Mouse (Mus musculus) layer of hippocampus, adult 11-12 months (tissue): ENCODE measurements around the gene Nos1ap.
A peak's percentile ranks its signal among the peaks of the same experiment; 100 is the strongest.

ENCODE experiments used
- DNase-seq: peaks from one replicate; pipeline ENCODE4 v3.0.0; 2022; ENCODE audit warnings: low spot score

Nos1ap gene

DNA sequence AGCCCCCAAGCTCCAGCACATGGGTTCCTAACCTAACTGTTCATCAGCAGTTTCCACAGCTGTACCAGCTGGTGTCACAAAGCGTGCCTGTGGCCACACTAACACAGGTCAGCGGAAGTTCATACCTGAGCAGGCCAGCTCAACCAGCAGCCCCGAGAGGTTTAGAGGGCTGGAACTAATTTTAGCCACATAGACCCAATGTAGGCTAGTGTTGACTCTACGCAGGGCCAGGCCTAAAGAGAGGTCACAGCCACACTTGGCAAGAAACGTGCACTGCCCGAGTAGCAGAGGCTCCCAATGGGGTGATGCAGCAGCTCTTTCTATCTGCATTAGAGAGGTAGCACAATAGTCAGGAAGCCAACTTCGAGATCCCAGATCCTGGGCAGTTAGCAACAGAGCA is 88.1 kb downstream of the Nos1ap start:
- DNase-seq, result no peak

DNA sequence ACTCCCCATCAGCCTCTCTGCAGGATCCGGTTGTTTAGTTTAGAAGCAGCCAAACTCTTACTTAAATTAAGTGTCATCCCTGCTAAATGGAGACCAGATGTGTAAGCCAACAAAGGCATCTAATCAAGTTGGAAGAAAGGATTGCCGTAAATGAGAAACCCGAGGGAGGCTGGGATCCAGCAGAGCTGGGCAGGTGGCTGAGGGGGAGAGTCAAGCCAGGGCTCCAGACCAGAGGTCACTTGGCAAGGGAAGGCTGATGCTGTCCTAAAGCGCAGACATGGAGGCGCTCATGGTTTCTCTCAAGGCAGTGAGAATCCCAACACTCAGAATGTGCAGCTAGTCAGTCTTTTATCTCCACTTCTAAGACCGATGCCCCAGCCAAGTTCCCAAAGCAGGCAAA is 89.8 kb downstream of the Nos1ap start:
- no peak for DNase-seq

DNA sequence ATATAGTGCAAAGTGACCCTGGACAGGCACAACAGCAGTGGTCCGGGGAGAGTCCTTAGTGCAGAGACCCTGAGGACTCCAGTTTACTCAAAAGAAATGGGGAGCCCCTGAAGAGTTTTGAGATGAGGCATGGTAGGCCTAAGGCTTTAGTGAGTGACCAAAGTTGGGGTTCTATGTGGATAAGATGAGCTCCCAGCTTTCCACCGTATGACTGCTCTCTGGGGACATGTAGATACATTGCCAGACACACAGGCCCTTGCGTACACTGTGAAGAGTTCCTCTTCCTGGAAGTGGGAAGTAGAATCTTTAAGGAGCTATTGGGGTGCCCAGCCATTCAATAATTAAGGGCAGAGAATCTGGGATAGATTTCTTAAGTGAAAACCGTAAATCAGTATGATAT is 90.2 kb downstream of the Nos1ap start:
- no peak for DNase-seq

DNA sequence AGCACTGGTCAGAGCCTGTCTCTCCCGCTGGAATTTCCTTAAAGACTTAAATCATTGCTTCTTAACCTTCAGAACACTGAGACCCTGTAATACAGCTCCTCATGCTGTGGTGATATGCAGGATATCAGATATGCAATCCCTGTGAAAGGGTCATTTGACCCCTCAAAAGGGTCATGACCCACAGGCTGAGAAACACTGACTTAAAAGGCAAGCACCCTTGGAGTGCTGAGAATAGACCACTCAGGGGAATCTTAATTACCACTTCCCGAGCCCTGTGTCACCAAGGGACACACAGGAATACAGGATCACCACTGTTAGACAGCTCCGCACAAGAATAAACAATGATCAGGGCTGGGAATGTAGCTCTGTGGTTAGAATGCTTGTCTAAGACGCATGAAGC is 91.0 kb downstream of the Nos1ap start:
- DNase-seq, result no peak

DNA sequence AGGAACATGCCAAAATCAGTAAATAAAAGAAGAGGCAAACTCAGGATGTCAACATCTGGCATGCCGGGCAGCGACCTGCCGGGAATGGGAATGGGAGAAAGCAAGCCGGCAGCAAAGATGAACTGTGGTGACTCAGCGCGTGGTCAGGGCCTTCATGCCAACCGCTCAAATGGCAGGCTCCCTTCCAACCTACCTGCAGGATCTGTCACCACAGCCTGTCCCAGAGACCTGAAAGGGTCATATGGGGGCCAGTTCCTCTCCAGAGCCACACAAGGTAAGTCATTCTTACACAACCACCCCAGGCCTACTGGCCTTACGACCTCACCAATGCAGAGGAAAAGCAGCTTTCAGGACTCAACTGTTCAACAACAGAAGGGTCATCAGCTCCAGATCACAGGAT is 93.4 kb downstream of the Nos1ap start:
- DNase-seq, result no peak

DNA sequence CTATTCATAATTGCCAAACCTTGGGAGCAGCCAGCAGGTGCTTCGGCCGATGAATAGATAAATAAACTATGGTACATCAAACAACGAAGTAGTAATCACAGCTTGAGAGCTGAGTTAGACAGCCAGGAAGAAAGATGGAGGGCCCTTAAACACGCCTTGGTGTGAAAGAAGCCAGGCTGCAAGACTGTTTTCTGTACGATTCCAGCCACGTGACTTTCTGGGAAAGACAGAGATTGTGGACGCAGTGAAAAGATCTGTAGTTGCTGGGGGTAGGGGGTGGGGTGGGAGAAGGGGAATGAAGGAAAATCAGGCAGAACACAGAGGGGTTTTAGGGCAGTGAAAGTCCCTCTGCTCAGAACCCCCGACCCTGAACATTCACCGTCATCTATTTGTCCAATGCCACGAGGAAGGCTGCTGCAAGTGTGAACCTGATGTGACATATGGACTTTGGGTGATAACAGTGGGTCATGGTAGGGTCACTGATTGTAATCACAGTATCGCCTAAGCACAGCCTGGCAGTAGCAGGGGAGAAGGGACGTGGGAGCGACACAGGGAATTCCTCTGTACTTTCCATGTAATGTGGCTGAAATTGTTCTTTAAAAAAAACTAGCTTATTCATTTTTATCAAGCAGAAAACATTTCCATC is 94.0 kb downstream of the Nos1ap start:
- DNase-seq, result no peak

DNA sequence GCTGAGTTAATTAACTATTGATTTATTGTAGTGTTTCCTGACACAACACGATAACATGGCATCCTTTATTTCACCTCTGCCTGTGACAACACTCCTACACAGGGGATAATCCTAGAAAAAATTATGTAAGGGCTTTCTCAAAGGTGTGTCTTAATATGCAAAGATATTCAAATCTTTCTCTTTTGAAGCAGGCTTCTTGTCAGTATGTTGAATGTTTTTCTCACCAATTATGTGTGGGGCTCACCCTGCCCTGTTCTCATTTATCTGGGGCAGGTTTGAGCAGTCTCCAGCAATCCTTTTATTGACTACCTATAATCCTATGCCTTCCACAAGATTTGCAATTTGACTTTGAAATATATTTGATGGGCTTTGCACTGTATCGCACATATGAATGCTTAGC is 97.1 kb downstream of the Nos1ap start:
- no peak for DNase-seq

DNA sequence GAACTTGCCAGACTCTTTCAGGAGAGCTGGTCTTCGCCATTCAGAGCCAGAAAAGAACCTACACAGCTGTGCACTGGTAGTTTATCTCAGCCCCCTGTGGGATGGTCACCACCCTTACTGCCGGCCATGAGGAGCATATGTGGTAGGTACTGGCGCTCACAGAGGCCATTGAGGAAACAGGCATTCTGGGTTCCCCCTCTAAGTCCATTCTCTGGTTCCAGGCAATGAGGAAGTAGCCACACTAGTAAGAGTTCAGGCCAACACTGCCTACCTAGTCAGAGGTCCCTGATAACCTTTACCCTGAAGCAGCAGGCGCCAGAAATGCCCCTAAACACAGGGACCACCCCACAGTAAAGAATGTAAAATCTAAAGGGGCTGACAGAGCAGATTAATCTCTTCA is 97.6 kb downstream of the Nos1ap start:
- DNase-seq, result no peak

DNA sequence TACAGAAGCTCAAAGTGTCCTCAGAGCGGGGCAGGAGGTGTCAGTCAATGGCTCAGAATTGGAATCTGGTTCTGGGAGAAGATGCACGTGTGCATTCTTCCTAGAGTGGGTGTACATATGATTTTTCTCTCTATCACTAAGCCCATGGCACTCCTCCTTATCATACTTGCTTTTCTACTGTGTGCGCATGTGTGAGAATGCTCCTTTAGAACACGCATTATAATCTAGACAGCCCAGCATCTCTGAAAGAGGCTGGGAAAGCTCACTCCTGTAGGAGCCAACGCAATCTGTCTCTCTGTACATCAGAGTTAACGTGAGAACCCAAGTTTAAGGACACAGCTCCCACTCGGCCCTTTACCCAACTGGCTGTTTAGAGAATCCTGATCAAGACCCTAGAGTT is 99.7 kb downstream of the Nos1ap start:
- no peak for DNase-seq

DNA sequence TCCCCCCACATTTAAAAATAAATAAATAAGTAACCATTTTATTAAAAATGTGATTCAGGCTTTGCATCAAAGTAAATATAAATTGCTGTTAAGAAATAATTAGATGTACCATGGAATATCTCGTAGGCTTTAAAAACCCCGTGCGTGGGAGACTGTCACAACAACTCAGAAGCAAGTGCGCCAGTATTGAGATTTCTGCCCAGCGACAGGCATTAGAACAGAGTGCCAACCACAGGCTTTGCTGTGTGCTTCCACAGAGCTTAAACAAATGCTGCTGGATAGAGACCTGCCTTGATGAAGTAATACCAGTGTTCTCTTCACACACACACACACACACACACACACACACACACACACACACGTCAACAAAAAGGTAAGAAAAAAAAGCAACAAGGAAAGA is 100.2 kb downstream of the Nos1ap start:
- DNase-seq, result peak; percentile 58

DNA sequence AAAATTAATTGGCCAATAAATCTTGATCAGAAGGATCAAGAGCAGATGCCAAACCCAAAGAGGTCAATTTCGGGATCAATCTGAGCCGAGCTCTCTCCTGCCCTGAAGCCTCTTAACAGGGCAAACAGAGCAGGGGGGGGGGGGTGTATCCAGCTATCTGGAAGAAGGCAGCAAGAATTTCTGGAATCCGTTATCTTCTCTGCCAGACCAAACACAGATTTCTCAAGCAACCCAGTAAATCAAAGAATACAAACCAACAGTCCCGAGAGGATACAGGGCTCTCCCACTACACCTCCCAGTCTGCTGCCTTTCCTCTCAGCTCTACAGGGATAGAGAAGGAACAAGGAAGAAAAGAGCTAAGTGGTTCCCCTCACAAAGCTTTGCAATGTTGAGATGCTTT is 104.5 kb downstream of the Nos1ap start:
- DNase-seq, result no peak

DNA sequence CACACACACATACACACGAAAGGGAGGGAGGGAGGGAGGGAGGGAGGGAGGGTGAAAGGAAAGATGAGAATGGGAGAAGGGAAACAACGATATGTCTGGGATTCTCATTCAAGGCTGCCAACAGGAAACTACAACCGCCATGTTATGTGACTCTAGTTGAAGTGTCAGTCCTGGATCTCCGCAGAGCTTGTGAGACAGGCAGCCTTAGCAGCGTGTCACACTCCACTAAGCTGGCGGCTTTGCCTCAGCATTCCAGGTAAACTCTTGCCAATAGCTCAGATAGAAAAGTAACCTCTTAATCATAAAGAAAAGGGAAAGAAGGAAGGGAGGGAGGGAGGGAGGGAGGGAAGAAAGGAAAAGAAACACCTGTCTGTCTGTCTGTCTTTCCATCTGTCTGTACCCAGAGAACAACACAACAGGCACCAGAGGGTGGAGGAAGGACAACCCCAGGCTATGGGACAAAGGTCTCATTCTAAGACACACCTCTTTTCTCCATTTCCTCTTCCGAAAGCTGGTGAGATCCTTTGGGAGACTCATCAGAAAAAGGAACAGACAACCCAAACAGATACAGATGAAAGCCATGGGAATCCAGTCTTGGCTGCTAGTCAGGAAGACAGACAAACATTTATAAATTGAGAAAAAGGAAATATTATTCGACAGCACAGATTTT is 107.3 kb downstream of the Nos1ap start:
- DNase-seq, result no peak

DNA sequence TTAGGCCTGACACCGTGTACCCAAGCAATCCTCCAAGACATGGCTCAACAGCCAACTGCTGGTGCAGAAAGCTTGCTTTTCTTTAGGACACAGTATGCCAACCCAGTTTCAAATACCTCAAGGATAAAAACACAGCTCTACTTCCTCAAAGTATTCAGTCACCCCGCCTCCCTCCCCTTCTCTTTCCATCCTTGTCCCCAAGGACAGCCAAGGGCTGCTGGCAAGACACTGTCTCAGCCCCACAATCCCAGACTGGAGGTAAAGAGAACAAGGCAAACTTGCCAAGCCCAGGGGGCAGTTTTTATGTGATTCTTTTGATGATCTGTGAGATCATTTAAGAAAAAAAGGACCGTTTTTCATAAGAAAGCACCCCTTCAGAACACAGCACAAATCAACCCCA is 108.6 kb downstream of the Nos1ap start:
- no peak for DNase-seq

DNA sequence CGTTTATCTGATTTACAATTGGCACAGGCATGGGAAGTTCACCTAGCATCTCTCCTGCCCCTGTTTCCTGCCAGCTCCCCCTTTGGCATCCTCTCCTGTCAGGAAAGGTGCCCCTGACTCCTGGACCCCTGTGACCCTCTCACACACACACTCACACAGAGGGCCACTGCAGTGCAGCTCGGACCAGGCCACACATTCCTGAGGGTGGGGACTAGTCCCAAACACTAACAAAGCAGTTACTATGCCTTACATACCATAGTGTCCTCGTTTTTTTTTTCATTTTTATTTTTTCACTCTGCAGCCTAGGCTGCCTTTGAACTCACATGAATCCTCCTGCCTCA is 110.2 kb downstream of the Nos1ap start:
- DNase-seq, result no peak

DNA sequence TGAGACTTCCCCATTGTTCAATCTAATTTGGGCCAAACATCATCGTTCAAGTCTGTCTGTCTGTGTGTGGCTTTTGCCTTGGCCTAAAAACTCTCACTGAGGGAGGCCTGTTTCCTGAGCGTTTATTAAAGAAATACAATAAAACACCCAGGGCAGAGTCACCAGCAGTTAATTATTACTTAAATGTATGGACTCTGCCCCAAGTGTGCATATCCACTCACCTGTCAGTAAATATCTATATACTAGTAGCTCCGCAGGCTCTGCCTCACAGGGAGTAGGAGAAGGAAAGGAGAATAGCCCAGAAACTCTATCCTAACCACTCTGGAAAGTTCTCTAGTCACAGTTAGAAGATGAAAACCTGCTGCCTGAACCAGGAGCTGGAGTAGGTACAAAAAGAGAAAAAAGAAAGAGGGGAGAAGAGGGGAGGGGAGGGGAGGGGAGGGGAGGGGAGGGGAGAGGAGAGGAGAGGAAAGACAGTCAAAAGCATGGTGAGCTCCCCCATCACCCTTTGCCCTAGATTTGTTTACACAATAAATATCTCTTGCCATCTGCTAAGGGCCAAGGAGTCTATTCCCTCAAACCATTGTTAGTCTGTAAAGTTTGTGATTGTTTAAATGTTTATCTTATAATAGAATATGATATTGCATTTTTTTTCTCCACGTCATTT is 110.7 kb downstream of the Nos1ap start:
- DNase-seq, result no peak

DNA sequence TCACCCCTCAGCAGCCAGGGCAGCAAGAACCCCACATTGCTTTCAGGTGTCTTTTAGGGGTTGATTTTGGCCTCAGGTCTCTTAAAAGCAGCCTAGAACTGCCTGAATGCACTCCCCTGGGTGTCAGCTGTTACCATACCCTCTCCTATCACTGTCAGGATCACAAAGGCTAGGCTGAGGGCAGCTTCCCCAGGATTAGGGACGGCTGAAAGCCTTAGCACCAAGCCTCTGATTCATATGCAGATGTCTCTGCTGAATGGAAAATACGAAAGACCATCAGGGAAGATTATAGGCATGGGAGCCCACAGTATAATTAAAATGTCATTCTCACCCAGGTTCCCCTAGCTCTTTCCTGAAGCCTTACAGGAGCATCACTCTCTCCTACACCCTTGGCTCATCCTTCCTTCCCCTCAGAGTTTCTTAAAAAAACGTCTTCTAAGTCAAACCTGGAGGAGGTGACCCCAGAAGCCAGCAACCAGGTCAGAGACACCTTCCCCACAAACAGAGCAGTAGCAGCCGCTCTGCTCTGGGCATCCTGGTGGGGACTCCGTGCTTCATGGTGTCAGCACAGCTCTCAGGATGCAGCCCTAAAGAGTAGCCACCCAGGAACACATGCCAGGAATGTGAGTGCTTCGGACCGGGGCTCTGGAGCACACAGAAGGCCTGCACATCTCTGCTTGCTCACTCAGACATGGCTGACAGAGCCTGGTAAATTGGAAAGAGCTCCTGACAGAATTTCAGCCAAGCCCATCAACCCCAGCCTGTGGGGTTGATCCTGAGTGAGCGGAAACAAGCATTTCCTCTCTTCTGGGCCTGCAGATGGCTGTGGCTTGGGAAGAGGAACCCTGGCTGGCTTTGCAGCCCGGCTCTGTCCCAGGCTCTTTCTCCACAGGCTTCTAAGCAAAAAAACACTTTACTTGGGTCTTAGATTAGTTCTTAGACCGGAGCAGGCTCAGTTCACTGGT is 111.7 kb downstream of the Nos1ap start:
- DNase-seq, result peak; percentile 36

DNA sequence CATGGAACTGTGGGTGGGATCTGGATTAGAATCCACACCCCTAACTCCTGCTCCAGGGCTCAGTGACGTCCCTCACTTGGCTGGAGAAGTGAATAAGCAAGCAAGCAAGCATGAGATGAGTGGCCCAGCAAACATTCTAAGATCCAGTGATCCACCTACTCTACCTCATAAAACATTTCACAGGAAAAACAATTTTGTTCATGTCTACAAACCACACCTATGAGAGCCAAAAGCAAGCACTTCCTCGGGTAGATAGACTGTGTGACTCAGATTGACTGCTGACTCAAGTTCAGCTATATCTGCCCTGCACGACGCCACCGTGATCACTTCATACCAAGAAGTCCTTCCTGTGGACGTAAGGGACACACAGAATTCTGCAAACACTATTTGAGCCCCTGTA is 116.2 kb downstream of the Nos1ap start:
- no peak for DNase-seq

DNA sequence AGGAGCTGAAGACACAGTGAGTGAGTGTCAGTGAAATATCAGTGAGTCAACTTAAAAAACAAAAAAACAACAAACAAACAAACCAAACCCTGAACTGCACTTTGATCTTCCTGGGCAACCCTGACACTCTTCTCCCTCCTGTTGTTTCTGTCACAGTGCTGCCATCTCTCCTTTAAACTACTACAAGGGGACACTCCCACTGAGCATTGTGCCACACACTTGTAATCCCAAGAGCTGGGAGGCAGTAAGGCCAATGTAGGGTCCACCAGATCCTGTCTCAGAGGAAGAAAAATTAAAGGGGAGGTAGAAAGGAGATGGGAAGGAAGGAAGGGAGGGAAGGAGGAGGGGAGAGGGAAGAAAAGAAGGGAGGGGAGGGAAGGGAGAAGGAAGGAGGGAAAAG is 116.8 kb downstream of the Nos1ap start:
- no peak for DNase-seq

DNA sequence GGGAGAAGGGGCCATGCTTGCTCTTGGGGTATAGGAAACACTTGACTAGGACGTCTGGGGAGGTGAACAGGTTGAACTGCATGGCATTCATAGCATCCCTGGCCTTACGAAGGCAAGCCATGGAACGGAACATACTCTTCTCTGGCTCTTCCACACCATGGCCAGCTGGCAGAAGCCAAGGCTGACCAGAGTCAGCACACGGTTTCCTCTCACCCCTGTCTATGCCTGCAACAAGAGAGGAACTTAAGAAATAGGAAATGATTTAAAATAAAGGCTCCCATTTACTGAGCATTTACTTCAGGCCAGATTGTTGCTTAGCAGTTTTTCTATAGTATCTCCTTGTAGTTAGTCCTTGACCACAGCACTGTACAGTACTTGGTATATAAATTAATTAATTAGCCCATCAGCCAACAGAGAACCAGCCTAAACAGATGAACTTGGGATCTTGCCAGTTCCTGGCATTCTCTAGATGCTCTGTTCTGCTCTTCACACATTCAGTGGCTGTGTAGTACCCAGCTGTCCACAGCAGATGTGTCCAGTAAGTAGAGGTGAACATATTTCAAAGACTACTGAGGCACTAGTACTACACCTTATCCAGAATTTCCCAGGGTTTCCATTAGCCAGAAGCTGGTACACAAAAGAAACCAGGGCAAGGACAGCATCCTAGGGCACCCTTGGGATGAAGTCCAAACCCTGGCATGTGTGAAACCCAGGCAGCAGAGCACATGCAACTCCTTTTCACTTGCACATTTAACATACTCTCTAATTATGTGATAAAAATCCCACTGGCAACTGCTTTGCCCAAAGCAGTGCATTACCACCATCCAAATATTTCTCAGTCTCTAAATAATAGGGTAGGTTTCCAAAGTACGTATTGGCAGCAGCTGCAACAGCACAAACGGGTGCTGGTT is 123.3 kb downstream of the Nos1ap start:
- peak; percentile 51 for DNase-seq

DNA sequence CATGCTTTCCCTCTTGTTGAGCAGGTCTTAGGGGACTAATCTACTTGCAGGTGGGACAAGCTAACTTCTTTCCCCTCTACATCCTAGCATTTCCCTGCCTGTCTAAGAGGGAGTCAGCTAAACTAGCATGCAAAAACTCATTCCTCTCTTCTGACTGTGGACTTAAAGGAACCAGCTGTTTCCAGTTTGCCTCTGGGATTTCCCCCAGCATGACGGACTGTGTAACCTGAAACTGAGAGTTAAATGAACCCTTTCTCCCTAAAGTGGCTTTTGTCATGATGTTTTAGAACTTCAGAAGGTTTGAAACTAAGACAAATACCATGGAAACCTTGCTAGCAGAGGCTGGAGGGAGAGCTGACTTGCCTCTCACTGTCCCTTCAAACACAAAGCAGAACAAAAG is 127.5 kb downstream of the Nos1ap start:
- no peak for DNase-seq

DNA sequence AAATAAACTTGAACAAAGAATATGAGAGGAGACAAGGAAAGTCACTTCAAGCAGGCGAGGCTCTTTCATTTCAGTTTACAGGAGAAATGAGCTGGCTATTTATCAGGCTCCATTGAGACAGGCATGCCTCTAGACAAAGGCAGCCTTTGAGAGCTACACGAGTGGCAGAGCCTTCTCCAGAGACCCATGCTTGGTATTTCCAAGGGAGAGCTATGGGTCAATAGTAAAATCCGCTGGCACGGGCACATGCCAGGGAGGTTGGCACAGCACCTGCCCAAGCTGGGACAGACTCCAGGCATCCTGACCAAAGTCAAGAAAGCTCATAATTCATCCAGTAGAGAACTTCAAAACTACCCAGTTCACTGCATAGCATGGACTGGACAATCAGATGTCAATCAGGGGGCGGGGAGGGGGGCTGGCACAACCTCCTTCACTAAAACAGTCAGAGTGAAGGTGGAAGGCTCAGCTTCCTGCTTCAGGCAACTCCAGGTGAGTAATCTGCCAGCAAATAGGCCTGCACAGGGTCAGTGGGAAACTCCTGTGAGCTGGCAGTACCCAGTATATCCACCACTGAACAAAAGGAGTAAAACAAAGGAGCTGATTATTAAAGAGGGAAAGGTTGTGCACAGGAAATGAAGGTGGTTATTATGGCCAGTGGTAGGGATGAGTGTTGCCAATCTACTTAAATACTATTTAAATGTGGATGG is 129.6 kb downstream of the Nos1ap start:
- DNase-seq, result peak; percentile 34
